Mouse (Mus musculus) embryonic facial prominence, embryonic 15.5 days (tissue): ENCODE results near the gene Slc29a3. TPM values are rescaled to one million over a fixed set of nuclear protein-coding genes. Genes with fewer than 3 reads are reported as not detected.
A peak's percentile ranks its signal among the peaks of the same experiment; 100 is the strongest.
"Not testable (repeated sequence)": the region's sequence is repeated elsewhere in the genome, so short reads cannot be mapped to it uniquely, and the experiment has no call there.

Experiments
- ATAC-seq: fragments of 200-750 bp; cut with Nextera tagmentation; 2 replicates; pipeline ENCODE4 v1.8.0; 2017; ENCODE audit warnings: low read depth, moderate TSS enrichment; ENCODE audit not compliant: insufficient number of reproducible peaks, low FRiP score, low TSS enrichment
- H3K27ac ChIP-seq: fragments of 300-500 bp; sonication (generic); replicated peaks from 2 replicates; pipeline ENCODE4 v1.5.1; 2015; ENCODE audit warnings: mild to moderate bottlenecking, inconsistent platforms
- H3K27me3 ChIP-seq: fragments of 300-500 bp; sonication (generic); 2 replicates; pipeline ENCODE4 v1.6.1; 2015; ENCODE audit warnings: inconsistent platforms
- H3K36me3 ChIP-seq: fragments of 300-500 bp; sonication (generic); 2 replicates; pipeline ENCODE4 v1.6.1; 2015; ENCODE audit warnings: mild to moderate bottlenecking, inconsistent platforms
- H3K4me1 ChIP-seq: fragments of 300-500 bp; sonication (generic); 2 replicates; pipeline ENCODE4 v1.6.1; 2015; ENCODE audit warnings: inconsistent platforms
- H3K4me2 ChIP-seq: fragments of 300-500 bp; sonication (generic); replicated peaks from 2 replicates; pipeline ENCODE4 v1.6.1; 2015; ENCODE audit warnings: mild to moderate bottlenecking, inconsistent platforms
- H3K4me3 ChIP-seq: fragments of 300-500 bp; sonication (generic); replicated peaks from 2 replicates; pipeline ENCODE4 v1.5.1; 2015; ENCODE audit warnings: mild to moderate bottlenecking, inconsistent platforms
- H3K9ac ChIP-seq: fragments of 300-500 bp; sonication (generic); 2 replicates; pipeline ENCODE4 v1.6.1; 2015; ENCODE audit warnings: inconsistent platforms
- H3K9me3 ChIP-seq: fragments of 300-500 bp; sonication (generic); replicated peaks from 2 replicates; pipeline ENCODE4 v1.6.1; 2016; ENCODE audit warnings: inconsistent platforms
- WGBS: fragments of 180-500 bp; shearing (Covaris S2); methylation state at CpG from one replicate; pipeline ENCODE4 v1.1.7; 2015; 5-methylcytosine and 5-hydroxymethylcytosine counted together
- polyA plus RNA-seq: library from polyadenylated mRNA; unstranded; fragments of >200 nt; fragmentation: Nextera tagmentation; extraction: Ambion mirVana; gene quantifications from 2 replicates; pipeline ENCODE4 v1.2.1, GENCODE M21; 2015

The Slc29a3 gene
- polyA plus RNA-seq, 1 experiment from 2014 or later: 12.8 TPM

DNA sequence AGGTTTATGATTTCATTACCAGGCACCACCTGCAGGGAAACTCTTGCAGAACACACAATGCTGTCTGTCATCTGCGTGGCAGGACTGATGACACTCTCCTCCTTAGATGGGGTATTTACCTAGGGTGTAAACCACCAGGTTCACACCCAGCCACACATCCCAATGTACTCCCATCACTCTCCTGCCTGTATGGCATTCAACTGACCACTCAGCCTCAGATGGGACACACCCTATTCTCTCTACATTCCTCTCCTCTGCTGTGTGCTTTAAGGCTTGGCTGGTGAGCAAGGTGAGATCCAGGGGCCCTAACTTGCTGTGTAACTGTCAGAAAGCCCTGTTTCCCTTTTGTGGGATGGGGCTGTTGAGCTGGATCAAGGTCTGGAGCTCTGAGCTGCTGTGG lies 9.5 kb upstream of the Slc29a3 start:
- H3K27me3 ChIP-seq: no peaks in the 10 kb centered on the region
- H3K36me3 ChIP-seq: no peaks in the 10 kb centered on the region
- H3K9me3 ChIP-seq: no peaks in the 10 kb centered on the region
- 77% methylated on average over 1 of the region's 1 CpGs for WGBS
- ATAC-seq: no peak
- no peak overlapping the region for H3K4me3 ChIP-seq
- no peak overlapping the region for H3K4me2 ChIP-seq
- H3K9ac ChIP-seq: no peak overlapping the region
- H3K27ac ChIP-seq: no peak overlapping the region
- H3K4me1 ChIP-seq: no peaks in the 10 kb centered on the region

DNA sequence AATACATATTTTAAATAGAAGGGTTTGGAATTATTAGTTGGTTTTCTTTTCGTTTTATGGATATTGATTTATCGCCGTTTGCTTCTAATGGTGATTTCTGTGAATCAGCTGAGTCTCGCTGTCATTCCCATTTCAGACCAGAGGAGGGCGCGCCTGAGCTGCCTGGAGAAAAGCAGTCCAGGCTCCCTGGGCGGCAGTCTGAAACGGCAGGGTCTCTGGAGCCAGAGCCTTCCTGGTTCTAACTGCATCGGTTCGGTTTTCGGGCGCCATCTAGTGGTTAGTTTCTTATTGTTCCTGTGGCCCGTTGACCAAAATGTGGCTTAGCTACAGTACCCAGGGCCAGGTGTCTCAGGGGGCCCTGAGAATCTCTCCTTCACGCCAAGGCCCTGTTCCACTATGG lies 7.8 kb upstream of the Slc29a3 start:
- no peaks in the 10 kb centered on the region for H3K27me3 ChIP-seq
- no peak overlapping the region for H3K4me3 ChIP-seq
- no peak overlapping the region for H3K4me2 ChIP-seq
- H3K9ac ChIP-seq: no peak overlapping the region
- H3K4me1 ChIP-seq: no peaks in the 10 kb centered on the region
- no peak overlapping the region for H3K27ac ChIP-seq
- H3K36me3 ChIP-seq: no peaks in the 10 kb centered on the region
- no peaks in the 10 kb centered on the region for H3K9me3 ChIP-seq
- ATAC-seq: peak; percentile 71; the same call in 1 of the 2 replicates
- WGBS: 5% methylated on average over 14 of the region's 14 CpGs

DNA sequence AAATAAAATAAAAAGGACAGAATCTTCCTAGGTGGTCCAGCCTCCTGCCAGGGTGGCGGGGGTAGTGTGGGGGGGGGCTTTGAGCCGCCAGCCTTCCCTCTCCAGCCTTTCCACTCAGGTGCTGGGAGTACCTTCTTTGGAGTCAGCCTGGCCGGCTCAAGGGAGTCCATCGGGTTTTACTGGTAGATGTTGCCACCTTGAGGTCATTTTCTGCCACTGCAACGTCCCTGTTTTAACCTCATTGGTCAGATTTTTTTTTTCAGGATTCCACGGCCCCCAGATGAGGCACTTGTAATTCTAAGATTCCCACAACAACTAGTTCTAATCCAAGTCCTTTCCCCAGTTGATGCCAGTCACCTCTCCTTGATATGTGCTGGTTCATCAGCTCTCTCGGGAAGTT lies 4.4 kb upstream of the Slc29a3 start:
- no peak for ATAC-seq
- Histone ChIP-seq H3K9ac (no peak overlapping the region), H3K9me3 (no peaks in the 10 kb centered on the region), H3K4me1 (peaks cover 11% of the 10 kb centered on the region), H3K4me2 (no peak overlapping the region), H3K4me3 (no peak overlapping the region), H3K27me3 (no peaks in the 10 kb centered on the region), H3K36me3 (no peaks in the 10 kb centered on the region), H3K27ac (no peak overlapping the region)
- whole genome bisulfite sequencing: 5% methylated on average over 7 of the region's 7 CpGs

DNA sequence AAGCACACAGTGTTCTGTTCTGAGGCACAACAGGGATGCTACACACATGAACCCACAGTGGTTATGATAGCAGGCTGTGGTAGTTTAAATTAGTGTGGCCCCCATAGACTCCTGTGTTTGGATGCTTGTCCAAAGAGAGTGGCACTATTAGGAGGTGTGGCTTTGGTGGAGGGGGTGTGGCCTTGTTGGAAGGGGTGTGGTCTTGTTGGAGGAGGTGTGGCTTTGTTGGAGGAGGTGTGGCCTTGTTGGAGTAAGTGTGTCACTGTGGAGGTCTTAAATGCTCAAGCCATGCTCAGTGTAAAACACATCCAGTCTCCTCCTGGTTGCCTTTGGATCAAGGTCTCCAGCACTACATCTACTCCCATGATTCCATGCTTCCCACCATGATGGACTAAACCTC lies 3.6 kb upstream of the Slc29a3 start:
- ATAC-seq: no peak

DNA sequence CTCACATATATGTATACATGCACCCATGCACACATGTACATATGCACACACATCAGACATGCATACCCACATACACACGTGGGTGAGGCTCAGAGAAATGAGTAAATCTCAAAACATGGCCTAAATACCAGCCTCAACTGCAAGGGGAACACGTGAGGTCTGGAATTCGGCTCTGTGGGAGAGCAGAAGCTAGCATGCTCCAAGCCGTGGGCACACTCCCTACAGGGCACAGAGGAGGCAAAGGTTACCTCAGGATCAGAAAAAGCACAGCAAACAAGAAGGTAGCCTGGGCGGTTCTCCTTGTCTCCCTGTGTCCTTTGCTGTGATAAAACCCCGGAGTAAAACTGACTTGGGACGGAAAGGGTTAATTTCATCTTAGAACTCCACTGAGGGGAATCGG lies 1.3 kb upstream of the Slc29a3 start:
- Histone ChIP-seq H3K9ac (no peak overlapping the region), H3K4me3 (no peak overlapping the region), H3K27ac (no peak overlapping the region), H3K4me1 (peaks cover 24% of the 10 kb centered on the region), H3K4me2 (no peak overlapping the region), H3K27me3 (no peaks in the 10 kb centered on the region), H3K9me3 (no peaks in the 10 kb centered on the region), H3K36me3 (peaks cover 7% of the 10 kb centered on the region; the same call in 1 of the 2 replicates)
- WGBS: 78% methylated on average over 8 of the region's 8 CpGs
- no peak for ATAC-seq

More for the DNA sequence above, 3.6 kb upstream of the Slc29a3 start:
- peaks cover 19% of the 10 kb centered on the region for H3K4me1 ChIP-seq
- no peak overlapping the region for H3K4me3 ChIP-seq
- no peak overlapping the region for H3K4me2 ChIP-seq
- no peaks in the 10 kb centered on the region for H3K27me3 ChIP-seq
- no peak overlapping the region for H3K9ac ChIP-seq
- no peaks in the 10 kb centered on the region for H3K9me3 ChIP-seq
- no peaks in the 10 kb centered on the region for H3K36me3 ChIP-seq
- H3K27ac ChIP-seq: no peak overlapping the region

DNA sequence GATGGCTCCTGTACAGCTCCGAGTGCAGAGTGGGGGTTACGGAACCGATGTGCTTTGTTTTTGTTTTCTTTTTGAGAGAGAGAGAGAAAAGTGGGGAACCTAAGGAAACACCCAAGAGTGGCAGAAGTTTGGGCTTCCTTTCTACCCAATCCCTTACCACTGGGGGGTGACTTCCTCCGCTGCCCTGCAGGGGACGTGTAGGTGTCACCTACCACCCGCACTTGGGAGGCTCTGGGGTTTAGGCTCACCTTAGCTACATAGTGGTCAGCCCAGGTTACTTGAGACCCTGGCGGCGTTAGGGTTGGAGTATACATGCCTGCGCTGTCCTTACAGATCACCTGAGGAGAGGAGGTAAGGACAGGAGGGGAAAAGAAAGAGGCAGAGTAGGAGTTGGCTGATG lies 667 bp upstream of the Slc29a3 start:
- Histone ChIP-seq H3K4me2 (peak overlapping the region; percentile 75), H3K36me3 (peaks cover 14% of the 10 kb centered on the region; the same call in 1 of the 2 replicates), H3K4me3 (peak overlapping the region; percentile 76), H3K9me3 (no peaks in the 10 kb centered on the region), H3K27ac (peak overlapping the region; percentile 79), H3K9ac (peak overlapping the region; percentile 23), H3K4me1 (peaks cover 28% of the 10 kb centered on the region), H3K27me3 (no peaks in the 10 kb centered on the region)
- no peak for ATAC-seq
- WGBS: 67% methylated on average over 9 of the region's 9 CpGs

DNA sequence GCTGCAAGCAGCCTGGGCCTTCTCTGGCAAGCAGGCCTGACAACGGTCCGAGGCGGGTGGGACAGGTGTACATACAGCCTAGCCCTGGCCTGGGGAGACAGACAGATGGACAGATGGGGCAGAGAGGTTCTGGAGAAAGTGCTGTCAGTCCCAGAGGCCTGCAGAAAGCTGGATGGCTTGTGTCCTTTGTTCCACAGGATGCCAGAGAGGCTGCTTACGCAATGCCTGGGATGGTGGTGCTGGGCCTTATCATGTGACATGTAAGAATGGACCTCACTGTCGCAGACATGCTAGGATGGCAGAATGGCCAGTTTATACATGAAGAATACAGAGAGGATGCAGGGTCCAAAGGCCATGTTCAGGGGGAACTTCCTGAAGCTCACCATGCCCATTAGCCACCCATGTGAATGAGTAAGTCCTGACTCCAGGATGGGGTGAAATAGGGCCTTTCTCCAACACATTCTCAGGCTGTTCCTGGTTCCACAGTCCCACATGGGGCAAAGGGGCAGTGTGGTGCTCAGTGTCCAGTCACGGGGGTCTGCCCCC lies 4.9 kb downstream of the Slc29a3 start:
- Histone ChIP-seq H3K4me1 (peaks cover 27% of the 10 kb centered on the region), H3K4me3 (no peak overlapping the region), H3K4me2 (no peak overlapping the region), H3K36me3 (peaks cover 30% of the 10 kb centered on the region), H3K27ac (no peak overlapping the region), H3K9ac (no peak overlapping the region), H3K27me3 (no peaks in the 10 kb centered on the region), H3K9me3 (no peaks in the 10 kb centered on the region)
- no peak for ATAC-seq
- 81% methylated on average over 6 of the region's 6 CpGs for WGBS

DNA sequence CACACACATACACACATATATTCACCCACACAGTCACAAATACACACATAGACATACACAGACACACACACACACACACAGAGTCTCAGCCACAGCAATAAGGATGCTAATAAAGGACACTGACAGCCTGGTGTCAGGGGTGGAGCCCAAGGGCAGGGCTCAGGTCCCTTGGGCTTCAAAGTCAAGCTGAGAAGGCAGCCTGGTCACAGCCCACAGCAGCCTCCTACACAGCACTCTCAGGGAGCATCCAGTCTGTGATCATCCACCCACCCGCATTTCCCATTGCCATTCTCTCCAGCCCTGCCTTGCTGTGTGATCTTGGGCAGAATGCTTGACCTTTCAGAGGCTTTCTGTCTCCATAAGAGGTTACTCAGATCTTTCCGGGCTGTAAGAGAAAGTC lies 6.1 kb downstream of the Slc29a3 start:
- no peaks in the 10 kb centered on the region for H3K9me3 ChIP-seq
- no peak overlapping the region for H3K4me3 ChIP-seq
- H3K4me1 ChIP-seq: peaks cover 19% of the 10 kb centered on the region
- 81% methylated on average over 2 of the region's 2 CpGs for WGBS
- peaks cover 30% of the 10 kb centered on the region for H3K36me3 ChIP-seq
- H3K9ac ChIP-seq: no peak overlapping the region
- no peaks in the 10 kb centered on the region for H3K27me3 ChIP-seq
- H3K27ac ChIP-seq: no peak overlapping the region
- no peak for ATAC-seq
- no peak overlapping the region for H3K4me2 ChIP-seq

DNA sequence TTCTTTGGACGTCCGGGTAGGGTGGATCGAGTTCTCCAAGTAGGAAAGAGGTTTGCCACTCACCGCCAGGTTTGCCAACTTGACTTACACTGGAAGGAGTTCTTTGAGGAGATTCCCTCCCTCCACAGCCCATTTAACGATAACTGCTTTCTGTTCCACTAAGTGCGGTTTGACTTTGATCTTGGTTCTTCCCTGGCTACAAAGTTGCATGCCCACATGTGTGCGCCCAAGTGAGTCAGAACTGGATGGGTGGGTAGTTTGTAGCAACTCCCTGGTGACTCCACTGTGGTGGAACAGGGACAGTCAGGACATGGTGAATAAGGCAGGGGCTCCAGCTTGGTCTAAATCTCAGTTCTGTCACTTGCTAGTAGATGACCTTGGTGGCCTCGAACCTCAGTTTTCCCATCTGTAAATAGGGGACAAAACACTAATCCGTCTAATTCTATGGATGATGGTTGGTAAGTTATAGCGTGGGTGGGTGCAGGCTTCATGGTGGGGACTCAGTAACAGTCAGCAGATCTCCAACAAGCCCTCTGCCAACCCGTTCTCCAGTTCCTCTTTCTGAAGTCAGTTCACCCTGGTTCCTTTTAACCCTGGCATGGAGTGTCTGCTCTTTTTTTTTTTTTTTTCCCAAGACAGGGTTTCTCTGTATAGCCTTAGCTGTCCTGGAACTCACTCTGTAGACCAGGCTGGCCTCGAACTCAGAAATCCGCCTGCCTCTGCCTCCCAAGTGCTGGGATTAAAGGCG lies 7.9 kb downstream of the Slc29a3 start:
- 87% methylated on average over 14 of the region's 14 CpGs for WGBS
- no peak for ATAC-seq
- Histone ChIP-seq H3K27me3 (no peaks in the 10 kb centered on the region), H3K9ac (no peak overlapping the region), H3K27ac (no peak overlapping the region), H3K4me2 (no peak overlapping the region), H3K4me1 (peaks cover 10% of the 10 kb centered on the region), H3K9me3 (no peaks in the 10 kb centered on the region), H3K36me3 (peaks cover 23% of the 10 kb centered on the region), H3K4me3 (no peak overlapping the region)

DNA sequence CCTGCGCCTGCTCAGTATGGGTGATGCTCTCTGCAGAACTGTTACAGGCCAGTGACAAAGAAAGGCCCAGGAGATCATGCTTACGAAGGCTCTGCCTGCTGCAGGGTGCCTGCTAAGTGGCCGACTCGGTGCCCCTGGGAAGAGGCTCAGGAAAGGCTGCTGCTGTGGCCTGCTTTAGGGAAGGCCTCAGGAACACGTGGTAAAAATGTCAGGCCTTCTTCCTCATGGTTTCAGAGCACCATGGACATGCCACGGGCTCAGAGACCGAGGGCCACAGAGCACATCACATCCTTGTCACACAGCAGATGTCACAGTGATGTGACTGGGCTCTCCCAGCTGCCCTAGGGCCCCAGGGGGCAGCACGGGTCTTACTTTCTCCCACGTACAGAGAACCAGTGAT lies 8.9 kb downstream of the Slc29a3 start:
- no peak overlapping the region for H3K27ac ChIP-seq
- H3K4me3 ChIP-seq: no peak overlapping the region
- H3K27me3 ChIP-seq: no peaks in the 10 kb centered on the region
- no peak for ATAC-seq
- no peak overlapping the region for H3K4me2 ChIP-seq
- H3K9ac ChIP-seq: no peak overlapping the region
- 69% methylated on average over 9 of the region's 9 CpGs for WGBS
- H3K4me1 ChIP-seq: peaks cover 10% of the 10 kb centered on the region; the same call in 1 of the 2 replicates
- peaks cover 20% of the 10 kb centered on the region for H3K36me3 ChIP-seq
- H3K9me3 ChIP-seq: no peaks in the 10 kb centered on the region

DNA sequence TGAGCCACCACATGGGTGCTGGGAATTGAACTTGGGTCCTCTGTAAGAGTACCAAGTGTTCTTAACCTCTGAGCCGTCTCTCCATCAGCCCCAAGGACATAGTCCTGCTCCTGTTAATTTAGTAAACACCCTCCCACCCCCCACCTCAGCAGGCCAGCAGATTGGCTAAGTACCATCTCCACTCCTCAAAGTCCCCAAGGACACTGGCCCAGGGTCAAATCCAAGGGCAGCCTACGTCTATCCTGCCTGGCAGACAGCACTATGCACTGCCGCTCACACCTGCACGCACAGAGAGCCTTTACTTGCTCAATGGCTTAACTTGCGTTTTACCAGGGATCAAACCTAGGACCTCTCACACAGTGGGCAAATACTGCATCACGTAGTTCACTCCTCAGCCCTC lies 9.7 kb downstream of the Slc29a3 start:
- 0 out of 2 replicates have a peak, but pooled peaks cover 5% of the 10 kb centered on the region for H3K4me1 ChIP-seq
- H3K4me3 ChIP-seq: no peak overlapping the region
- no peaks in the 10 kb centered on the region for H3K9me3 ChIP-seq
- H3K27me3 ChIP-seq: no peaks in the 10 kb centered on the region
- H3K4me2 ChIP-seq: no peak overlapping the region
- ATAC-seq: no peak
- peaks cover 15% of the 10 kb centered on the region for H3K36me3 ChIP-seq
- H3K27ac ChIP-seq: no peak overlapping the region
- H3K9ac ChIP-seq: no peak overlapping the region
- WGBS: 79% methylated on average over 6 of the region's 6 CpGs

DNA sequence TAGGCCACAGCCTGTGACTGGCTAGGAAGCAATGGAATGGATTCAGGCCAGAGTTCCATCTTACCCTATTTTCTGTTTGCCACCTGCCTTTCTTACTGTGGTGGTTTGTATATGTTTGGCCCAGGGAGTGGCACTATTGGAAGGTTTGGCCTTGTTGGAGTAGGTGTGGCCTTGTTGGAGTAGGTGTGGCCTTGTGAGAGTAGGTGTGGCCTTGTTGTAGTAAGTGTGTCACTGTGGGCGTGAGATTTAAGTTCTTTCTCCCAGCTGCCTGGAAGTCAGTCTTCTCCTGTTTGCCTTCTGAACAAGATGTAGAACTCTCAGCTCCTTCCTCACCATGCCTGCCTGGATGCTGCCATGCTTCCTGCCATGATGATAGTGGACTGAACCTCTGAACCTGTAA lies 10.3 kb downstream of the Slc29a3 start:
- ATAC-seq, H3K4me2 ChIP-seq, H3K4me1 ChIP-seq, H3K9ac ChIP-seq, H3K36me3 ChIP-seq, H3K4me3 ChIP-seq, H3K27ac ChIP-seq, H3K27me3 ChIP-seq, H3K9me3 ChIP-seq: not testable (repeated sequence)
- 95% methylated on average over 1 of the region's 1 CpGs for WGBS
